Mouse (Mus musculus): Measurements from ENCODE around the gene Krt39. TPM values are rescaled to one million over a fixed set of nuclear protein-coding genes. Genes with fewer than 3 reads are reported as not detected.

Krt39 gene
- total RNA-seq (2021), result not detected

DNA sequence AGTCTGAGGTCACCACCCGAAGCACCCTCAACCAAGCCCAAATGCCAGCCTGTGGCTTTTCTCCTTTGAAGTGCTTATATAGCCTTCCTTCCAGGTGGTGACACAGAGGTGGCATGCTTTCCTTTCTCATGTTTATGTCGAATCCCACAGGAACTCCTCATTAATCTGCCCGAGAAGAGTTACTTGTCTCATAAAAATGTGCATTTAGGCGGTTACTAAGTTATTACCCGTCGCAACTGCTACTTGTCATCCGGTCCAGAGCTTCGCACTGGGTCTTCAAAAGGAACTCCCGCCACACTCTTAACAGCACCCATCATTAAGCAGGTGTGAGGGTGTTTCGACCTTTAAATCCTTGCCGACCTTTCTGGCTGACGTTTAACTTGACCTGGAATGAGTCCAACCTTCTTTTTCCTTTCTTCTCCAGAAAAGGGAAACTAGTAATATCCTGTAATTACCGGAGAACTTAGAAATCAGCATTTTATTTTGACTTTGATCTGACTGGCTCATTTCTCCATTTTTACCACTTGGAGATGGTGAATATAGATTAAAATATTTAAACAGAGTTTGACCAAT is at the start of gene Krt39:
Gene Krt39, minus strand, starts transcription at position 51 of the 573 bp plus-strand sequence.
- DNase-seq (ENCODE audit: extremely low spot score in 1 of 2, low spot score in 2 of 2), result no peak
- intact Hi-C loops (cut with DNase I), result no loop called here

DNA sequence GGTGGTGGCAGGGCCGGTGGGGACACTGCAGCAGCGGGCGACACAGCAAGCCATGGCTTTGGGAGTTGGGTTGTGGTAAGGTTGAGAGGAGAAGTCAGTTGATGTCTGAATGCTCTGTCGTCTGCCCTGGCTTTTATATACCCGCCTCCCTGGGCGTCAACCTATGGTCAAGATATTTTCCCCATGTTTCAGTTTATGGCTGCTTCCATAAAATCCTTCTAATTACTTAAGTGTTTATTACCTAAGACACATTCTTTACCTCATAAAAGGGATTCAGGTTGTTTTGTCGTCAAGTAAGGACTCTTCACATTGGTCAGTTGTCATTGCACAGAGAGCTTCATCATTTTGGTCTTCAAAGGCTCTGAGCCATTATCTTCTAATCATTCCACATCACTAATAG is 45.4 kb upstream of the Krt39 start, which contains the start of gene Krtap3-1:
Gene Krtap3-1, minus strand, starts transcription at position 101 of the 400 bp plus-strand sequence.
- DNase-seq (ENCODE audit: extremely low spot score in 1 of 2, low spot score in 2 of 2), result no peak
- intact Hi-C loops (cut with DNase I), result no loop called here

DNA sequence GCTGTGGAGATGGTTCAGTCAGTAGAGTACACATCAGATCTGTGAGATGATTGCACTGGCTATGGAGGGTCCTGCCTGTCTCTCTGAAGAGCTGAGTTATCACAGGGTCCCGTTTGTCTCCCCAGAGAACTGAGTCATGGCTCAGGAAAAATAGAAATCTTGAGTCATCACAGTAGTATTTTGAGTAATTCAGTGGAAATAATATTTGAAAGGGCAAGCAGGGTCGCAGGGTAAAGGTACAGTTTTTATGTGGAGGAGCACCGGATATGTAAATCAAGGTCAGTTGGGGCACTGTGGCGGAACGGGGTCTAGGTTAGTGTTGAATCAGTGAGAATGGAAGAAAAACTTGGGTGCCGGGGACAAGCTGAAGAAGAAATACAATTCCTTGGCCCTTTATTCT is 41.4 kb upstream of the Krt39 start:
- no peak for DNase-seq (ENCODE audit: extremely low spot score in 1 of 2, low spot score in 2 of 2)
- intact Hi-C loops (cut with DNase I), result no loop called here

DNA sequence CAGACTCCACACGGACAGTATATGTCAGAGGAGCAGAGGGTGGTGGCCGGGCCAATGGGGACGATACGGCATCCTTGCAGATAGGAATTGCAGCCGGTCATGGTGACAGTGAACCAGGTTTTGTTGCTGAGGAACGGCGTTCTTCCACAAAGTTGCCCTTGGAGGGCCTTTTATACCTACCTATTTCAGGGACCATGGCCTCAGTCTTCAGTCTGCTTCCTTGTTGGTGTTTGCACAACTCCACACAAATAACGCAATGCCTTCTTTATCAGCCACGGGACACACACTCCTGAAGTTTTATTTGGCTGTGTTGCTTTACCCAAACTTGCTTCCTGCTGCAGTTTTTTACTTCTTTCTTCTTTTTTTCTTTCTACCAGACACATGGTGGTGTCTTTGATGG is 38.2 kb upstream of the Krt39 start, which contains the start of gene Gm11939:
Gene Gm11939, minus strand, starts transcription at position 101 of the 400 bp plus-strand sequence.
- no peak for DNase-seq (ENCODE audit: extremely low spot score in 1 of 2, low spot score in 2 of 2)
- intact Hi-C loops (cut with DNase I), result no loop called here

DNA sequence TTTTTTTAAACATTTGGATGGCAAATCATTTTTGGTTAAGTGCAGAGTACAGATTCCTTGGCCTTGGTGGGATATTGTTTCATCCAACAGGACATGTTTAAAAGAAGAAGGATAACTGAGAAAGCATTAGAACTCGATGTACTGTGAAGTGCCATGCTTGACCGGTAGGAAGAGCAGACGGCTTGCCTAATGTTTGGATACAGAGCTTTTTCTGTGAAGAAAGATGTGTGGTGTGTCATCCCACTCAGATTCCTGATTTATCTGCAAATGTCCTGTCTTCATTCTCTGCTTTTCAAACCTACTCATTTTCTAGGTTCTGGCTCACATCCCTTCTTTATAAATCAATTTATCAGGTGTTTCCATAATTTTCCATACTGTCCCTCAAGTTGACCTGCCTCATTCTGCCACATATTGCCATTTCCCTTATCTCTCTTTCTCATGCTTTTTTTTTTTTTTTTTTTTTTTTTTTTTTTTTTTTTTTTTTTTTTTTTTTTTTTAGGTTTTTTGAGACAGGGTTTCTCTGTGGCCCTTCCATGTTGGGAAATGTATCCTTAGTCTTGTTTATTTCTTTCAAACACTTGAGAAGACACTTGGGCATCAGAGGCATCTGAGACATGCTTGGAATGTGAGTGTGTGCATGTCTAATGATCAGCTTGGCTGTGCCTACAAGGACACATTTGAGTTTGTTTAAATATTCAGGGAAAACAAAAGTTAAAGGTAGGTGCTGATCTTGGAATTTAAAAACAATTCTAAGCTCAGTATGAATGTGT is 37.0 kb upstream of the Krt39 start:
- DNase-seq (ENCODE audit: extremely low spot score in 1 of 2, low spot score in 2 of 2), result no peak

DNA sequence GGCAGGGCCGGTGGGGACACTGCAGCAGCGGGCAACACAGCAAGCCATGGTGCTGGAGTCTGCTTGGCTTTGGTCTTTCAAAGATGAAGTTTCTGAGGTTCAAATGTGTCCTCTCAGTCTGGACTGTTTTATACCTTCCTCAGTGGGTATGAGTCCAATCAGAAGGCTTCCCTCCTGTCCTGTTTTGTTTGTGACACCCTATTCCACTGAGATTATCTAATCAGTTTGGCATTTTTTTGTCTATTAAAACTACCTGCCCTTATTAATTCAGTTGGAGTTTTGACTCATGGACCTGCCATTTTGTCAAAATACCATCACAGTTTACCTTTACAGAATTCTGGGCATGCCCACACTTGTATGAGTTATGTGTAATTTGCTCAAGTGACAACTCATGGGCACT is 35.6 kb upstream of the Krt39 start, which contains the start of gene Krtap3-2:
Gene Krtap3-2, minus strand, starts transcription at position 101 of the 400 bp plus-strand sequence.
- DNase-seq (ENCODE audit: extremely low spot score in 1 of 2, low spot score in 2 of 2), result no peak
- intact Hi-C loops (cut with DNase I), result no loop called here

More for the DNA sequence above, 37.0 kb upstream of the Krt39 start:
- intact Hi-C loops (cut with DNase I), result no loop called here

DNA sequence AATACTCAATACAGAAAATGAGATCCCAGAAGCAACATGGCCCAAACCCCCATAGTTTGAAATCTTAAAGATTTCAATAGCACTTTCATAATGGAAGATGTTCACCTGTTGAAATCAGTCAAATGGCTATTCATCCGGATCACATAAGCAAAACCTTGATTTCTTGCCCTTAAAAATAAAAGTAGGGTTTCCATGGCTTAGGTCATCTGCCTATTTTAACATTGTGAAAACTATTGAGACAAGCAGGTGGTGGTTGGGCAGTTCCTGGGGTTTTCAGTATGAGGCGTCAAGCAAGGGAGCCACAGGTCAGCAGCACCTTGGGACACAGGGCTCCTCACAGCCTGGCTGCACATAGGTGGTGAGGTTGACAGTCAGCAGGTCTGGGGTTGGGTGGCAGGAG is 35.1 kb upstream of the Krt39 start:
- no peak for DNase-seq (ENCODE audit: extremely low spot score in 1 of 2, low spot score in 2 of 2)
- intact Hi-C loops (cut with DNase I), result no loop called here

DNA sequence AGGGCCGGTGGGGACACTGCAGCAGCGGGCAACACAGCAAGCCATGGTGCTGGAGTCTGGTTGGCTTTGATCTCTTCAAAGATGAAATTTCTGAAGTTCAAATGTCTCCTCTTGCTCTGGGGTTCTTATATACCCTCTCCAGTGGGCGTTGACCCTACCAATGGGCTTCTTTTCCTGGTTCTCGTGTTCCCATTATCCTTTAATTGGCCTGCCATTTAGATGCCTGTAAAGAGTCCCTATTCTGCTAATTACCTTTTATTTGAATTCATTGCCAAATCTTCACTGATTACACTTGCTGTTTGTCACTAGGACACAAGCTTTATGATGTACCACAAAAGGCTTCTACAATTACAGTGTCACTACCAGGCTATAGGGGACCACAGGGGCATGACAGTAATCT is 29.6 kb upstream of the Krt39 start, which contains the start of gene Krtap3-3:
Gene Krtap3-3, minus strand, starts transcription at position 101 of the 400 bp plus-strand sequence.
- intact Hi-C loops (cut with DNase I), result no loop called here
- DNase-seq (ENCODE audit: extremely low spot score in 1 of 2, low spot score in 2 of 2), result no peak

DNA sequence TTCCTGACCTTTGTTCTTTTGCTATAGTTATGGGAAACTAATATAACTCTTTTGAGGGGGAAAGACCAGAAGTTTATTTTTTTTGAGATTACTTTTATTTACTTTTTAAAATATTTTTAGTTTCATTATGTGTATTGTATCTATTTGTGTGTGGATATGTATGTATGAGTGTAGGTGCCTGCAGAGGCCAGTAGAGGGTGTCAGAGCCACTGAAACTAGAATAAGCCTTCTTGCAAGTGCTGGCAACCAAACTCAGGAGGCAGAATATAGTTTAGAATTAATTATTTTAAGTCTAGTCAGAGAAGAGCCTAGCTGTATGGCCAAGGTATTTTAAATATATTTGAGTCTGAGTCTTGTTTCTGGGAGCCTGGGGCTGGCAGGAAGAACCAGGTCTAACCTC is 26.8 kb upstream of the Krt39 start:
- no peak for DNase-seq (ENCODE audit: extremely low spot score in 1 of 2, low spot score in 2 of 2)
- intact Hi-C loops (cut with DNase I), result no loop called here

DNA sequence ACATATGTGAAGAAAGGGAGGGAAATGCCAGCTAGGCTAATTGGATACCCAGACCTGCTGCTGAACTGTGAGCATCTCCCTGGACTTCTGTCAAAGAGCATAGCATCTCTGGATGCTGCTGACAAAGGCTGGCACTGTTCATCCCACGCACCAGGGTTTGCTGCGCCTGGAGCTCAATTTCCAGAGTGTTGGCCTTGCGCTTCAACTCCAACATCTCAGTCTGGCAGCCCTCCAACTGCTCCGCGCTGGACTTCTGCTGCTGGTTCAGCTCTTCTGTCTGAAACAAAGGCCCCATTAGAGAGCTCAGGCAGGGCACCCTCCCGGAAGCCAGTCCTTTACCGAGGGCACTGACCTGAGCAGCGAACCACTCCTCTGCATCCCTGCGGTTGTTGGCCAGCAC is 18.6 kb upstream of the Krt39 start:
- peak; percentile 8 to 57 for DNase-seq (ENCODE audit: extremely low spot score in 1 of 2, low spot score in 2 of 2)
- intact Hi-C loops (cut with DNase I), result no loop called here

DNA sequence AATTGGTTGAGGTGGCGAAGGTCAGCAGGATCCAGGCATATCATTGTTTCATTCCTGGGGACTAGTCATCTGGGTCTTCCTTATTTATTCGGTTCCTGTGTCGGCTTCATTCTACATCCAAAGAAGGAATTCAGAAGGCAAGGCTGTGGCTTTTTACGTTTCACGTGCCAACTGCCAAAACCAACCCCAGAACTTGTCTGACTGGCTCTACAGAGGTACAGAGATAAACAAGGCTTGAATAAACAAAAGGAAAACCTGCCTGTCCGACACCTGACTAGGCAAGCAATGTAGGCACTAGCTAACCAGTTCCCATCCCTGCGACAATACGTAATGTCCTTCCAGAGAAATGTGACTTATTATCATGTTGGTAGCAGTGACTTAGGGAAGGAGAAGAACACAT is 7.0 kb downstream of the Krt39 start:
- intact Hi-C loops (cut with DNase I), result no loop called here
- DNase-seq (ENCODE audit: extremely low spot score in 1 of 2, low spot score in 2 of 2), result no peak

DNA sequence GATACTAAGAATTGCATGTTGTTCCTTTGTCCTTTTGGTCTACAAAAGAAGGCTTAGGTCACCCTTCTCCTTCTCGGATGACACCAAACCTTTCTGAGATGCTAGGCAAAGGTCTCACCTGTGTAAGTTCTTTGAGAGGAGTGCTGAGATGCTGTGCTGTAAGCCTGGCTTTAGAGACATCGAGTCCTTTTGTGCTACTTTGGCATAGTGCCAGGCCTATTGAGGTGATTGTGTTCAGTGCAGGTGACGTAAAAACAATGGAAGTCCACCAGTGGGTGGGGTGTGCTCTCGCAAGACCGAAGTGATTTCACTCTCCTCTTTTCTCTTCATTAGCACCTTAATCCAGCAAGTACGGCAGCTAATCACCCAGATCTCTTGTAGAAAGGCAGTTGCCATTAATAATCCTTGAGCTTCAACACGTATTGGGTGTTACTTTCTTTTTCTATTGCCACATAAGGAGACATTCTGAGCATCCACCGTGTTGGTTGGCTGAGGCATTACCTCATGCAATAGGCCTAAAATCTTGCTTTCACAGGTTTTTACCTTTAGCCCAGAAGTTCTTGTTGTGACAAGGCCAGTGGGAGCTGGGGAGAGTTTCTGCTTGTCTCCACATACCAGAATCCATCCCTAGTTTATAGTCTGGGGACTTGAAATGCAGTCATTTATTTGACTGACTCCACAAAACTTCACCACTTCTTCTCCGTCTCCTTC is 20.9 kb downstream of the Krt39 start:
- intact Hi-C loops (cut with DNase I), result no loop called here
- no peak for DNase-seq (ENCODE audit: extremely low spot score in 1 of 2, low spot score in 2 of 2)

DNA sequence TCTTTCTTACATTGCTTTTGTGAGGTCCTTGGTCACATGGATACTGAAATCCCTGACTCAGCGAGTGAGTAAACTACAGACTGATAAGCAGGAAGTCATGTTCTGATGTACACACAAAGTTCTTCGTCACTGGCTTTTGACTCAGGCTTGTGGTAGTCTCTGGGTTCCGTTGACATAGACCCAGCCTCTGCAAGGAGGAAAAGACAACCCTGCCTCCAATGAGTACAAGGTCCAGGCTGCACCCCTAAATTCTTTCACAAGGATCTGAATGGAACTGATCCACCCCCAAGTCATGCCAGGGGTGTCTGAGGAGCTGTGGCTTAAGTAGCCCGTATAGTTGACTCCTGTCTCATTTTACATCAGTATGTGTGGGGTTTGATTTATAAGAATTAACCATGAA is 24.7 kb downstream of the Krt39 start:
- intact Hi-C loops (cut with DNase I), result no loop called here
- no peak for DNase-seq (ENCODE audit: extremely low spot score in 1 of 2, low spot score in 2 of 2)

DNA sequence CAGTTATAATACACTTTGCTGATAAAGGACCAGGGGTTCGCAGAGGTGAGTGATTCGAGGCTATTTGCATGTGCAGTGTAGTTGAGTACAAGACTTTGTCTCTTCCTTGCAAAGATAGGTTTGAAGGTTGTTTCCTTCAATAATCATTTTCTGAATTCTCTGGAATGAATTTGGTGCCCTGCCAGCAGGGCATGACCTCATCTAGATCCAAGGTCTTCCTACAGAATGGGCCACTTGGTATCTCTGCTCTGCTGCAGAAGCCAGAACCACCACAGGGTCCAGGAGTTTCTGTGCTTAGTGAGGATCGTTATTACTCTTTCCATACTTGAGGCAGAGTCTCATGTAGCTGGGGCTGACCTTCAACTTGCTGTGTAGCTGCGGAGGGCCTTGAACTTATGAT is 26.4 kb downstream of the Krt39 start:
- intact Hi-C loops (cut with DNase I), result no loop called here
- DNase-seq (ENCODE audit: extremely low spot score in 1 of 2, low spot score in 2 of 2), result no peak

DNA sequence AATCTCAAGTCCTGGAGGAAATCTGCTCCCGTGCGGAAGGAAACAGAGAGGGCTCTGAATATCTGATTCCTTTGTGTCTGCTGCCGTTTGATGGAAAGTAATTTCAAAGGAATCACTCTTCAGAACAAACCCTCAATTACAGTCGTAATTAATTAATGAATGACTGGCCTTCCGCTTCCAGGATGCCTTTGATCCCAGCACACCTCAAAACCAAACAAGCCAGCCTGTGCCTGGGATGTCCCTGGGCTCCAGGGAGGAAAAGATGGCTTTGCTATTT is 27.6 kb downstream of the Krt39 start:
- intact Hi-C loops (cut with DNase I), result no loop called here
- DNase-seq (ENCODE audit: extremely low spot score in 1 of 2, low spot score in 2 of 2), result no peak

DNA sequence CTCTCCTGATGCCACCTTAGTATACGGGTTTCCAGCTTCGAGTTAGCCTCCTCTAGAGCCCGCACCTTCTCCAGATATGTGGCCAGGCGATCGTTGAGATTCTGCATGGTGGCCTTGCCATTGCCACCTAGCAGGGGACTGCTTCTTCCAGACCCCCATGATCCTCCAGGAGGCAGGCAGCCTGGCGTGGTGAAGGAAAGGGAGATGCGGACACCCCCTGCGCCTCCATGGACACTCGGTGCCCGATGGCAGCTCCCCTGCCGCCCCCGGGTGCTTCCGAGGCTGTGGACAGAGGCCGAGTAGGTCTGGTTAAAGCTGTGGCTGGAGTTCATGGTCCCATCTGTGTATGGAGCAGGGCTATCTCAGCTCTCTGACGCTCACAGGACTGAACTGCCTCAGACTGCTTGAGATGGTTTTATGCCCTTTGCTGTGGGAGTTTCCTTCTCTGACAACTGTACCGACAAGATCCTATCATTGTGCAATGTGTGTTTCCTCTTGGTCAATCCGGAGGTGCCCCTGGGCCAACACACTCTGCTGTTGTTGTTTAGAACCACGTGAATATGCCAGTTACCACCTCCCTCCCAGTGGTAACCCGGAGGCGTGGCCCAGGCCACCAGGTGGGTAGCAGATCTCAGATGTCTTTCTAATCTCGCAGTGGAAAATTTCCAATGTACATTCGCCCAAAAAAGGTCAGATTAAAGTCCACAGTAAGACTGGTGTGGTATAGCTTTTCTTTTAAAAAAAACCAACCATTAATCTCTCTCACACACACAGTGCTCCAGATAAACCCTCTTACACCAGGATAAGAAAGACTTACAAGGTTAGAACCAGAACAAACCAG is 28.2 kb downstream of the Krt39 start, which contains the start of gene Krt23:
Gene Krt23, minus strand, starts transcription at position 405 of the 841 bp plus-strand sequence.
- DNase-seq (ENCODE audit: extremely low spot score in 1 of 2, low spot score in 2 of 2), result no peak
- intact Hi-C loops (cut with DNase I), result no loop called here

DNA sequence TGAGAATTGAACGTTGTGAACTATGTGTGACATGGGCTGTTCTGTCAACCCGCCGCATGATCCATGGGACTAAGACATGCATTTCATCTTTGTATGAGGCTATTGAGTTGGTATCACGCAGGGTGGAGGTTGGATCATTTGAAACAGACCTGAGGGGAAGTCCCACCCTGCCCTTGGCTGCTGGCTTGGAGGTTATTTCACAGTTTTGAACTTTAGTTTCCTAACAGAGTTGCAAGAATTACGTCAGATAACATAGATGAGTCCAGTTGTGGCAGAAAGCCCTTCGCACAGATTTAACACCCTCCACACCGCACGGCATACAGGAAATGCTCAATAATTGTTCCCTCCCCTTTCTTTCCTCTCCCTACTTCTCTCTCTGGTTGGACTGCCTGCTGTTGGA is 30.1 kb downstream of the Krt39 start:
- intact Hi-C loops (cut with DNase I), result no loop called here
- no peak for DNase-seq (ENCODE audit: extremely low spot score in 1 of 2, low spot score in 2 of 2)

DNA sequence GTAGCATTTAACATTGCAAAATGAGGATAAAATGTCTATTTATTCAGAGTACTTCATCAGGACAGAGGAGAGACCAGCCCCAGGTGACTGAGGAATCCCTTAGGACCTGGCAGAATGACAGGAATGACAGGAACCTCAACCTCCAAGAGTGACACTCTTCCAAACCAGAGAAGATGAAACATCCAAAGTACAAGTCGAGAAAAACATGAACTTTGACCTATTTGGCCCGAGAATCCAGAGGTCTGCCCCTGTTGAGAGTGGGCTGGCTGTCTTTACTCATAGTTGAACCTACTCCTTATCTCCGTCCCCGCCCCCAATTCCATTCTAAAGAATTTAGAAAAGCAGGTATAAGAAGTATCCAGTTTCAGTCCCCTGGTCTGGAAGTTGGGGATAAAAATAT is 30.5 kb downstream of the Krt39 start:
- no peak for DNase-seq (ENCODE audit: extremely low spot score in 1 of 2, low spot score in 2 of 2)
- intact Hi-C loops (cut with DNase I), result no loop called here

DNA sequence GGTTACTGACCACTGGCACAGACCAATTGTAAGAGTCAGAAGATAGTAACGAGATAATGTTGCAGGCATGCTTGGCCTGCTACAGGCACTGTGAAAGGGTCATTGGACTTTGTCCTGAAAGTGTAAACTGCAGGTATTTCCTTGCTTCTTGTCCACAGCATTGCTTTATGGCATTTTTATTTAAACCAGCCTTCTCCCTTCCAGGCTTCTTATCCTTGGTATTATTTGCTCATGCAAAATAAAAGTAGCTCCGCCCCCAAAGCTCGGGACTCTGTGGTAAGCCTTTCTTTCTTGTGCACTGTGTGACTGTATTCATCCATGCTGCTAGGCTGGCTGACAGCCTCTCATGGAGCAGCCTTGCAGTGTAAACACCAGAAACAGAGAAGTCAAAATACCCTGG is 31.9 kb downstream of the Krt39 start:
- intact Hi-C loops (cut with DNase I), result no loop called here
- no peak for DNase-seq (ENCODE audit: extremely low spot score in 1 of 2, low spot score in 2 of 2)
